Mouse (Mus musculus): ENCODE results near the gene Ceacam2. TPM values are rescaled to one million over a fixed set of nuclear protein-coding genes. Genes with fewer than 3 reads are reported as not detected.
"Not testable (repeated sequence)": the region's sequence is repeated elsewhere in the genome, so short reads cannot be mapped to it uniquely, and the experiment has no call there.

The Ceacam2 gene
- polyA plus RNA-seq, 1 experiment from 2014 or later, result 0.20 TPM

GRCm38 (mm10) chr7:25575870-25576269, 36.2 kb upstream of the Ceacam2 start:
- Histone ChIP-seq H3K27me3 (ENCODE audit: control insufficient read depth, insufficient read depth, low read length) (no peaks in the 10 kb centered on the region), H3K4me1 (ENCODE audit: control insufficient read depth in 2 of 2, insufficient read depth in 2 of 2, low read length in 2 of 2) (no peaks in the 10 kb centered on the region), H3K9ac (ENCODE audit: low read length) (no peak overlapping the region), H3K9me3 (ENCODE audit: control insufficient read depth, low read length) (no peaks in the 10 kb centered on the region), H3K27ac (replicated peaks in 1 of 2; ENCODE audit: control insufficient read depth in 1 of 2, insufficient read depth in 1 of 2, low read depth in 2 of 2, low read length in 2 of 2) (no peak overlapping the region), H3K4me2 (ENCODE audit: low read length) (no peak overlapping the region), H3K4me3 (ENCODE audit: control insufficient read depth in 1 of 2, insufficient read depth in 1 of 2, low read depth in 1 of 2, low read length in 2 of 2) (no peak overlapping the region), H3K36me3 (ENCODE audit: control insufficient read depth, insufficient read depth, low read length) (no peaks in the 10 kb centered on the region)
- ATAC-seq (ENCODE audit: insufficient number of reproducible peaks, insufficient read depth, low FRiP score, low read depth), result no peak
- WGBS, result 12% methylated on average over 8 of the region's 8 CpGs

- ATAC-seq (ENCODE audit: insufficient number of reproducible peaks, insufficient read depth, low FRiP score, low read depth), result no peak
- no peaks in the 10 kb centered on the region for H3K4me1 ChIP-seq (ENCODE audit: control insufficient read depth in 2 of 2, insufficient read depth in 2 of 2, low read length in 2 of 2)
- H3K27me3 ChIP-seq (ENCODE audit: control insufficient read depth, insufficient read depth, low read length), result no peaks in the 10 kb centered on the region
- no peak overlapping the region for H3K9ac ChIP-seq (ENCODE audit: low read length)
- no peaks in the 10 kb centered on the region for H3K9me3 ChIP-seq (ENCODE audit: control insufficient read depth, low read length)
- H3K4me3 ChIP-seq (ENCODE audit: control insufficient read depth in 1 of 2, insufficient read depth in 1 of 2, low read depth in 1 of 2, low read length in 2 of 2), result no peak overlapping the region
- H3K36me3 ChIP-seq (ENCODE audit: control insufficient read depth, insufficient read depth, low read length), result no peaks in the 10 kb centered on the region
- WGBS, result 73% methylated on average over 5 of the region's 5 CpGs
- H3K27ac ChIP-seq (replicated peaks in 1 of 2; ENCODE audit: control insufficient read depth in 1 of 2, insufficient read depth in 1 of 2, low read depth in 2 of 2, low read length in 2 of 2), result no peak overlapping the region
- no peak overlapping the region for H3K4me2 ChIP-seq (ENCODE audit: low read length)
Measured at GRCm38 (mm10) chr7:25575105-25575504, 35.4 kb upstream of the Ceacam2 start.

DNA sequence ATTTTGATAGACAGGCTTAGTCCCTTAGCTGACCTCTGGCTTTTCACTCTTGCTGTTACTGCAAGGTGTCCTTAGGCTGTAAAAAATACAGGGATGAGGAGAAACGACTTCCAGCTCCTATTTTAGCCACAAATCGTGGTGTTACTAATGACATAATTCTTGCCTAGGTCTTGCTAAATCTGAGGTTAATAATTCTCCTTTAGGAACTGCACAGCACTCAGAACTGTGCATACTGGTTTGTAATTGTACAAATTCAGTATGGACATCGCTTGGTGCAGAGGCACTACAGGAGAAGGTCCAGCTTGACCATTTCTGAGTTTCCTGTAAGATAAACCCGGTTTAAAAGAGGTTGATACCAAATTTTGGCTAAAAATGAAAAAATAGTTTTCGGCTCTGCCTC, 34.1 kb upstream of the Ceacam2 start:
- not testable (repeated sequence) for H3K27ac ChIP-seq (replicated peaks in 1 of 2; ENCODE audit: control insufficient read depth in 1 of 2, insufficient read depth in 1 of 2, low read depth in 2 of 2, low read length in 2 of 2); H3K9me3 ChIP-seq (ENCODE audit: control insufficient read depth, low read length); H3K4me3 ChIP-seq (ENCODE audit: control insufficient read depth in 1 of 2, insufficient read depth in 1 of 2, low read depth in 1 of 2, low read length in 2 of 2); H3K4me2 ChIP-seq (ENCODE audit: low read length); H3K36me3 ChIP-seq (ENCODE audit: control insufficient read depth, insufficient read depth, low read length); H3K9ac ChIP-seq (ENCODE audit: low read length); H3K4me1 ChIP-seq (ENCODE audit: control insufficient read depth in 2 of 2, insufficient read depth in 2 of 2, low read length in 2 of 2); ATAC-seq (ENCODE audit: insufficient number of reproducible peaks, insufficient read depth, low FRiP score, low read depth); H3K27me3 ChIP-seq (ENCODE audit: control insufficient read depth, insufficient read depth, low read length)
- WGBS, result 65% methylated on average over 5 of the region's 5 CpGs

- H3K27me3 ChIP-seq (ENCODE audit: control insufficient read depth, insufficient read depth, low read length), result no peaks in the 10 kb centered on the region
- no peak overlapping the region for H3K4me3 ChIP-seq (ENCODE audit: control insufficient read depth in 1 of 2, insufficient read depth in 1 of 2, low read depth in 1 of 2, low read length in 2 of 2)
- ATAC-seq (ENCODE audit: insufficient number of reproducible peaks, insufficient read depth, low FRiP score, low read depth), result no peak
- no peaks in the 10 kb centered on the region for H3K4me1 ChIP-seq (ENCODE audit: control insufficient read depth in 2 of 2, insufficient read depth in 2 of 2, low read length in 2 of 2)
- 95% methylated on average over 7 of the region's 7 CpGs for WGBS
- H3K36me3 ChIP-seq (ENCODE audit: control insufficient read depth, insufficient read depth, low read length), result no peaks in the 10 kb centered on the region
- no peak overlapping the region for H3K4me2 ChIP-seq (ENCODE audit: low read length)
- 0 out of 2 replicates have a peak, but pooled peaks cover 2% of the 10 kb centered on the region for H3K9me3 ChIP-seq (ENCODE audit: control insufficient read depth, low read length)
- no peak overlapping the region for H3K9ac ChIP-seq (ENCODE audit: low read length)
- H3K27ac ChIP-seq (replicated peaks in 1 of 2; ENCODE audit: control insufficient read depth in 1 of 2, insufficient read depth in 1 of 2, low read depth in 2 of 2, low read length in 2 of 2), result no peak overlapping the region
Measured at GRCm38 (mm10) chr7:25568721-25569120, 29.1 kb upstream of the Ceacam2 start.

DNA sequence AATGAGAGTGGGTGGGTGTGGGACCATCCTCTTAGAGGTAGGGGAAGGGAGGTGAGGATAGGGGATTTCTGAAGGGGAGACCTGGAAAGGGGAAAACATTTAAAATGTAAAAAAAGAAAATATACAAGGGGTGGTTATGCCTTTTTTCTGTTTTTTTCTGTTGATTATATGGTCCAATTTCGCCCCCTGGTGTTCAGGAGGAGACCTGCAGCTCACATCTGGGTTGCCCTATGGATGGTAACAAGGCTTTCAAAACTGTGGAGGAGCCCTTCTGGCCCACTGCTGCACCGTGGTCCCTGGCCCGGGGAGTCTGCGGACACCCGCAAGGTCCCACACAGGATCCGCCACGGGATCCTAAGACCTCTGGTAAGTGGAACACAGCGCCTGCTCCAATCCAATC, 1.8 kb upstream of the Ceacam2 start:
- H3K27ac ChIP-seq (replicated peaks in 1 of 2; ENCODE audit: control insufficient read depth in 1 of 2, insufficient read depth in 1 of 2, low read depth in 2 of 2, low read length in 2 of 2); H3K36me3 ChIP-seq (ENCODE audit: control insufficient read depth, insufficient read depth, low read length); H3K9ac ChIP-seq (ENCODE audit: low read length); ATAC-seq (ENCODE audit: insufficient number of reproducible peaks, insufficient read depth, low FRiP score, low read depth); H3K9me3 ChIP-seq (ENCODE audit: control insufficient read depth, low read length); H3K4me1 ChIP-seq (ENCODE audit: control insufficient read depth in 2 of 2, insufficient read depth in 2 of 2, low read length in 2 of 2); H3K4me2 ChIP-seq (ENCODE audit: low read length); H3K4me3 ChIP-seq (ENCODE audit: control insufficient read depth in 1 of 2, insufficient read depth in 1 of 2, low read depth in 1 of 2, low read length in 2 of 2); H3K27me3 ChIP-seq (ENCODE audit: control insufficient read depth, insufficient read depth, low read length): not testable (repeated sequence)
- 66% methylated on average over 8 of the region's 8 CpGs for WGBS

- H3K4me2 ChIP-seq (ENCODE audit: low read length); H3K27ac ChIP-seq (replicated peaks in 1 of 2; ENCODE audit: control insufficient read depth in 1 of 2, insufficient read depth in 1 of 2, low read depth in 2 of 2, low read length in 2 of 2); ATAC-seq (ENCODE audit: insufficient number of reproducible peaks, insufficient read depth, low FRiP score, low read depth); H3K36me3 ChIP-seq (ENCODE audit: control insufficient read depth, insufficient read depth, low read length); H3K9ac ChIP-seq (ENCODE audit: low read length); H3K27me3 ChIP-seq (ENCODE audit: control insufficient read depth, insufficient read depth, low read length); H3K9me3 ChIP-seq (ENCODE audit: control insufficient read depth, low read length); H3K4me1 ChIP-seq (ENCODE audit: control insufficient read depth in 2 of 2, insufficient read depth in 2 of 2, low read length in 2 of 2); H3K4me3 ChIP-seq (ENCODE audit: control insufficient read depth in 1 of 2, insufficient read depth in 1 of 2, low read depth in 1 of 2, low read length in 2 of 2): not testable (repeated sequence)
- no CpG with 5 or more reads among the region's 1 CpGs for WGBS
Measured at GRCm38 (mm10) chr7:25539954-25540353, 297 bp upstream of the Ceacam2 start.

- WGBS, result 58% methylated on average over 2 of the region's 2 CpGs
- no peaks in the 10 kb centered on the region for H3K36me3 ChIP-seq (ENCODE audit: control insufficient read depth, insufficient read depth, low read length)
- no peak overlapping the region for H3K4me3 ChIP-seq (ENCODE audit: control insufficient read depth in 1 of 2, insufficient read depth in 1 of 2, low read depth in 1 of 2, low read length in 2 of 2)
- no peak overlapping the region for H3K9ac ChIP-seq (ENCODE audit: low read length)
- no peak overlapping the region for H3K27ac ChIP-seq (replicated peaks in 1 of 2; ENCODE audit: control insufficient read depth in 1 of 2, insufficient read depth in 1 of 2, low read depth in 2 of 2, low read length in 2 of 2)
- H3K27me3 ChIP-seq (ENCODE audit: control insufficient read depth, insufficient read depth, low read length), result no peaks in the 10 kb centered on the region
- H3K4me1 ChIP-seq (ENCODE audit: control insufficient read depth in 2 of 2, insufficient read depth in 2 of 2, low read length in 2 of 2), result no peaks in the 10 kb centered on the region
- no peaks in the 10 kb centered on the region for H3K9me3 ChIP-seq (ENCODE audit: control insufficient read depth, low read length)
- no peak for ATAC-seq (ENCODE audit: insufficient number of reproducible peaks, insufficient read depth, low FRiP score, low read depth)
- no peak overlapping the region for H3K4me2 ChIP-seq (ENCODE audit: low read length)
Measured at GRCm38 (mm10) chr7:25530837-25531236, 8.8 kb downstream of the Ceacam2 start.

DNA sequence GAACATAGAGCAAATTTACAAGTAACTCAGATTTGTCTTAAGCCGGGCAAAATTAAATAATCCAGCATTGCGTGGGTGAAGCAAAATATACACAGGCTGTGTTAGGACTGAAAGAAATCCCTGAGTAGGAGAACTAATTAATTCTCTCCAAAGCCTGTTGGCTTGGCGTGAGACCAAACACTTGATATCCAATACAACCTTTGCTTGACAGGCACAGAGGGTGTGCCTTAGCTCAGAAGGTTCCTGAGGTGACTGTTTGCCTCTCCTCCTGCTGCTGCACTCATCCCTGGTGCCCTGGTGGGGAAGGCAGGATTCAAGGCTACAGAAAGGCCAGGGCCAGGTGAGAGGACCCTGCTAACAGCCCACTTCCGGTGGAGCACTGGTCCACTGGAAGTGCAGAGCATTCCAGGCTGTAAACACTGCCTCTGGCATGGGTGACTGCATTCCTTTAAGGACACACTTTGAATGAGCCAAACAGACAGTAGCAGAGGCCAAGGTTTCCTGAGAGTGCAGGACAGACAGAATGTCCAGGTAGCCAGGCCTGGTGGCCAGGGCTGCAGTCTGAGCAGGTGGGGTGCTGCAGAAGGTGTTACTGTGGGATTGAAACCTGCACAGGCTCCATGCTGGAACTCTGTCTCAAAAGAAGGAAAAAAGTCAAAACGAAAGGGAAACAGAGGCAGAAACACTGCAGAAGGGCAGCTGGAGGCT, 23.4 kb downstream of the Ceacam2 start:
- not testable (repeated sequence) for H3K4me3 ChIP-seq (ENCODE audit: control insufficient read depth in 1 of 2, insufficient read depth in 1 of 2, low read depth in 1 of 2, low read length in 2 of 2); H3K27ac ChIP-seq (replicated peaks in 1 of 2; ENCODE audit: control insufficient read depth in 1 of 2, insufficient read depth in 1 of 2, low read depth in 2 of 2, low read length in 2 of 2); H3K4me1 ChIP-seq (ENCODE audit: control insufficient read depth in 2 of 2, insufficient read depth in 2 of 2, low read length in 2 of 2); H3K9ac ChIP-seq (ENCODE audit: low read length); H3K36me3 ChIP-seq (ENCODE audit: control insufficient read depth, insufficient read depth, low read length); H3K4me2 ChIP-seq (ENCODE audit: low read length); H3K9me3 ChIP-seq (ENCODE audit: control insufficient read depth, low read length); H3K27me3 ChIP-seq (ENCODE audit: control insufficient read depth, insufficient read depth, low read length); ATAC-seq (ENCODE audit: insufficient number of reproducible peaks, insufficient read depth, low FRiP score, low read depth)
- WGBS, result 78% methylated on average over 2 of the region's 5 CpGs

All from heart, embryonic 14.5 days (tissue).